Mouse (Mus musculus): ENCODE results near the gene Elmod3. TPM values are rescaled to one million over a fixed set of nuclear protein-coding genes. Genes with fewer than 3 reads are reported as not detected.

Gene Elmod3
- total RNA-seq (2023): 12.2 TPM

DNA sequence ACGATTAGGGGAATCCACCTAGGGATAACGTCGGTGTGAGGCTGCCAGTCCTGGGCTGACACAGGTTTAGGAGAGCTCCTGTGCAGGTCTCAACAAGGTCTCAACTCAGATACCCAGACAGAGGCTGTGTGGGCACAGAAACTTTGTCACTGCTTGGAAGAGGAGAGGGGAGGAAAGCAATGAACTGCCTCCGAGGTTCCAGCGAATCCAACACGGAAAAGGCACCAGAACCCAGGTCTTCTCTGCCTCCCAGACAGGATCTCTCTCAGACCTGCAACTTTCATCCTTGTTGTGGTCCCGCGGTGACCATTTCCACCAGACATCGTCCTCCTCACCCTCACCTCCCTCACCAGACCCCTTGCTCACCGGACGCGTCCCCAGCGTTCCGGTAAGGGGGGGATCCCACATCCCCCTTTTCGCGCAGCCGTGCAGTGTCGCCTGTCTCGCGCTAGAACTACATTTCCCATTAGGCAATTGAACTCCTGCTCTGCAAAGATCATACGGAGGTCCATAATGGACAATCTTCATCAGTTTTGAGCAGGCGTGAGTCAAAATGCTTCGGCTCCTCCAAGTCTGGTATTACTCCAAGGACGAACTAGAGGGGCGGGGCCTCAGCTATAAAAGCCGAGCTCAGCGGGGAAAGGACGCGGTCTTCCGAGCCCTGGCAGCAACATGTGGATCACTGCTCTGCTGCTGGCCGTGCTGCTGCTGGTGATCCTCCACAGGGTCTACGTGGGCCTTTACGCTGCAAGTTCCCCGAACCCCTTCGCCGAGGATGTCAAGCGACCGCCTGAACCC is at the start of gene Elmod3, which contains the start of gene Retsat:
TSS of gene Elmod3 (minus strand) at position 458 of the 798 bp plus-strand sequence.
TSS of gene Retsat (plus strand) at position 520 of the 798 bp plus-strand sequence.

DNA sequence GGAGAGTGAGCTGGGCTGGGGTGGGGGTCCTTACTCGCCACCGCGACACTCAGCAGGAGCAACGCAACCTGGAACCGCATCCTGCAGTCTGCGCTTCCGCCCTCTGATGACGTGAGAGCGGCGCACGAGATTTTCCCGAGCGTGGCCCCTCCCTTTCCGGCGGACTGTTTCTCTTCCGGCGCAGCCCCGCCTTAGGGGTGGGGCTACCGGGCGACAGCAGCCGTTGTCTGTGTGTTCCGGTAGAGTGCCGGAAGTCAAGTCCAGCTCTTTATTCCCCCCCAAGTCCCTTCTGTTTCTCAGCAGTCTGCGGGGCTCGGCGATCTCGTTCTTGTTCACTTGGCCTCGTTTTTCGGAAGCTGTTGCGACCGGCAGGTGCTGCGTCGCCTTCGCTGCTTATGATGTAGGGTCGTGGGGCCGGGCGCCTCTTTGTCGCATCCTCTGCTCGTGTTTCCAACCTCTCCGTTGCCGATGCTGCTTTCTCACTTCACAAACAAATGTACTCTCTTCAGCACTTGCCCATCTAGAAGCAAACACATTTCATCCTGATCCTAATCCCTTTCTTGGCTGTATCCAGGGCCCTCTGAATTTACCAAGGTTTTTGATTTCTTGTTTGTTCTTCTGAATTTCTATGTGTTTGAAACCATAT is 18.6 kb upstream of the Elmod3 start, which contains the start of gene Tgoln1:
TSS of gene Tgoln1 (minus strand) at position 358 of the 646 bp plus-strand sequence.

DNA sequence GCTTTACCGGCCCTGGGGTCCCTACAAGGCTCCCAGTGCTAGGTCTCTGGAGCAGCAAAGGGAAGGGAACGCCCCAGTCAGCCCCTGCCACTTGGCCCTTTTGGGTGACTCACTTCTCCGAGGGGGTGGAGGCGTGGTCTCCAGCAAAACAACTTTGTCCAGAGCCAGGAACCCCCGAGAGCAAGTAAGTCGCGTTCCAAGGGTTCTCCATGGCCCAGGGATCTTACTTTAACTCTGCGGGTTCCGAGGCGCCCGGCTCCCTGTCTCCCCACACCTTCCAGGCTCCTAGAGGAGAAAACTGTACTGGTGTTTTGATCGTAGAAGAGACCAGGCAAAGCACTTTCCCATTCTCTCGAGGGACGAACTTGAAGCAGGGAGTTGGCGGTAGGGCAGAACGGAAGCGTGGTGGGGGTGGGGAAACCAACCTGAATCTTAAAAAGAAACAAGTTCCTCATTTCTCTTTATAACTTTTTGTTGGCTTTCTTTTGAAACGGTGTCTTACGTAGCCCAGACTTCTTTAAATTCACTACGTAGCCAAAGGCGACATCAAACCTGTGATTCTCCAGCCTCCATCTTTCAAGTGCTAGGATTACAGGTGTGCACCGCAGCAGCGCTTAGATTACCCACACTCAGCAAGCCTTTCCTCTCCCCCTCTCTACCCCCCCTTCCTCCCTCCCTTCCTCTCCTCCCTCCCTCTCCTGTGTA is 53.8 kb downstream of the Elmod3 start, which contains the start of gene Capg:
TSS of gene Capg (plus strand) at position 109 of the 705 bp plus-strand sequence.

DNA sequence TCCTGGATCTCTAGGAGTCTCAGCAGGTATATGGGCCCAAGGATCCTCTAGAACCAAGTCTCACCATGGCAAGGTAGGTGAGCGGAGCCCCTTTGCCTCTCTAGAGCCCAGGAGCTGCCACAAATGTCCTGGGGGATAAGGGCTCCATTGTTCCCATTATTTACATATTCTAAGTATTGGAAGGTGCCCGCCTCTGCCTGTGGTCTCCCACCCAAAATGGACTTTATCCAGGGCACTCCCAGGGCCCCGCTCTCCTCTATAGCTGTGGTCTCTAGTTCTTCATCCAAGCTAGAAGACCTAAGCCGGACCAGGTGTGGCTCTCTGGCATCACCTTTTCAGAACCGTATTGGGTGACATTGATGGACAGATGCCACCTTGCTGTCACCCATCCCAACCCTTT is 76.6 kb downstream of the Elmod3 start, which contains the start of gene Sh2d6:
TSS of gene Sh2d6 (minus strand) at position 101 of the 400 bp plus-strand sequence.

Other genes with a start within 250 kb of the Elmod3 start
- gene Tmem150a, start 243.0 kb downstream of the Elmod3 start, total RNA-seq (2023): 4.0 TPM
- gene Rnf181, start 231.5 kb downstream of the Elmod3 start, total RNA-seq (2023): 60.6 TPM
- 13.3 TPM for gene Vamp5, start 217.9 kb downstream of the Elmod3 start, total RNA-seq (2023)
- 57.2 TPM for gene Vamp8, start 207.7 kb downstream of the Elmod3 start, total RNA-seq (2023)
- 13.5 TPM for gene Ggcx, start 184.1 kb downstream of the Elmod3 start, total RNA-seq (2023)
- gene Mat2a, start 158.9 kb downstream of the Elmod3 start, total RNA-seq (2023): 190 TPM
- gene Sh2d6, start 76.7 kb downstream of the Elmod3 start, total RNA-seq (2023): not detected
- gene Capg, start 54.0 kb downstream of the Elmod3 start, total RNA-seq (2023): 42.4 TPM
- gene Retsat, start 62 bp upstream of the Elmod3 start, total RNA-seq (2023): 5.2 TPM
- gene Tgoln1, start 18.6 kb upstream of the Elmod3 start, total RNA-seq (2023): 193 TPM
- gene Tcf7l1, start 190.8 kb upstream of the Elmod3 start, total RNA-seq (2023): 1.8 TPM

Measured in CD4-positive naive resting alpha-beta T cell, adult 76 days (primary cell).